Mouse (Mus musculus) embryonic facial prominence, embryonic 11.5 days (tissue): ENCODE data around the gene Cdon. TPM values are rescaled to one million over a fixed set of nuclear protein-coding genes. Genes with fewer than 3 reads are reported as not detected.

ENCODE experiments used
- ATAC-seq: fragments of 200-750 bp; cut with Nextera tagmentation; replicated peaks from 2 replicates; pipeline ENCODE4 v1.8.0; 2017; ENCODE audit warnings: low read depth; ENCODE audit not compliant: insufficient number of reproducible peaks, low FRiP score, low TSS enrichment
- DNase-seq: peaks from one replicate; pipeline ENCODE4 v3.0.0-alpha.2; 2015; ENCODE audit warnings: low spot score
- H3K27ac ChIP-seq: fragments of 300-500 bp; sonication (generic); replicated peaks from 2 replicates; pipeline ENCODE4 v1.5.1; 2014; ENCODE audit warnings: mild to moderate bottlenecking, low read depth, low read length, control low read depth
- H3K27me3 ChIP-seq: fragments of 300-500 bp; sonication (generic); 2 replicates; pipeline ENCODE4 v1.6.1; 2014; ENCODE audit warnings: mild to moderate bottlenecking, low read length, moderate library complexity, mixed read lengths; ENCODE audit not compliant: control insufficient read depth, insufficient read depth
- H3K36me3 ChIP-seq: fragments of 300-500 bp; sonication (generic); replicated peaks from 2 replicates; pipeline ENCODE4 v1.6.1; 2014; ENCODE audit warnings: low read depth, mild to moderate bottlenecking, low read length, moderate library complexity, mixed read lengths; ENCODE audit not compliant: control insufficient read depth, insufficient read depth
- H3K4me1 ChIP-seq: fragments of 300-500 bp; sonication (generic); 2 replicates; pipeline ENCODE4 v1.6.1; 2014; ENCODE audit warnings: low read length, mixed read lengths; ENCODE audit not compliant: control insufficient read depth, insufficient read depth
- H3K4me2 ChIP-seq: fragments of 300-500 bp; sonication (generic); 2 replicates; pipeline ENCODE4 v1.6.1; 2014; ENCODE audit warnings: low read depth, mild to moderate bottlenecking, control low read depth, low read length, moderate library complexity
- H3K4me3 ChIP-seq: fragments of 300-500 bp; sonication (generic); 2 replicates; pipeline ENCODE4 v1.5.1; 2014; ENCODE audit warnings: low read depth, low read length, control low read depth
- H3K9ac ChIP-seq: fragments of 300-500 bp; sonication (generic); replicated peaks from 2 replicates; pipeline ENCODE4 v1.6.1; 2014; ENCODE audit warnings: mild to moderate bottlenecking, control low read depth, low read length
- H3K9me3 ChIP-seq: fragments of 300-500 bp; sonication (generic); replicated peaks from 2 replicates; pipeline ENCODE4 v1.6.1; 2016; ENCODE audit warnings: mild to moderate bottlenecking, low read length, inconsistent platforms, mixed read lengths; ENCODE audit not compliant: control insufficient read depth
- WGBS: fragments of 180-500 bp; shearing (Covaris S2); extraction: QIAGEN DNeasy Blood & Tissue Kit; methylation state at CpG from one replicate; pipeline ENCODE4 v1.1.7; 2014; 5-methylcytosine and 5-hydroxymethylcytosine counted together
- polyA plus RNA-seq: library from polyadenylated mRNA; unstranded; fragments of >200 nt; fragmentation: Nextera tagmentation; extraction: Ambion mirVana; gene quantifications from 2 replicates; pipeline ENCODE4 v1.2.1, GENCODE M21; 2014

The Cdon gene
- polyA plus RNA-seq, 1 experiment from 2014 or later = 7.5 TPM

DNA sequence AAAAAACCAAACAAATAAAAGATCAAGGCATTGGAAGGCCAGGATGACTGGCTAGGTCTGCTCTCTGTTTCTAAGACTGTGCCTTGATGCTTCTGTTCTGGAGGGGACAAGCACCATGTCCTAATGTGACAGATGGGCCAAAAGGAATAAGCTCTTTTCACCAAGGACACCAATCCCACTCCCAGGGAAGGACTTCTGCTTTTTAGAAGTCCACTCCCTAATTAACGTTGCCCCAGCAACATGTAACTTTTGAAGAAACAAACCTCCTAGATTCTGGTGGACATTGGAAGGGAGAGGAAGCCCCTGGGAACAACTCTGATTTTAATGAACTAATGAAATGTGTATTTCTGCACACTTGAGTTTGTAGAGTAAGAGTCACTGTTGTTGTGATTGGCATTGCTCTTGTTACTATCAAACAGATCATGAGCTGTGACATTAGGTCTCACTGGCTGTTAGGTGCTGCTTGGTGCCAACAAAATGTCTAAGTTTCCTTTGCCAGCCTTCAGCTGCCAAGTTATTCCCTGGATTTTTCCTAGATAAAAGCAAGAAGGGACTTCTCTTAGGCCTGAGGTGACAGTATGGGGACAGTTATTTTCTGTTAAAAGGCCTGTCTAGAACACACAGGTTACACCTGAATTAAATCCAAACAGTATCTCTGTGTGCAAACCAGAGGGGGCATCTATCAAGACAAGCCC lies 102.0 kb downstream of the Cdon start:
- ATAC-seq (no peak), DNase-seq (no peak)
- H3K27me3 ChIP-seq = no peaks in the 10 kb centered on the region
- H3K9ac ChIP-seq = no peak overlapping the region
- H3K4me1 ChIP-seq = 0 out of 2 replicates have a peak, but pooled peaks cover 2% of the 10 kb centered on the region
- no peak overlapping the region for H3K27ac ChIP-seq
- no peak overlapping the region for H3K4me3 ChIP-seq
- H3K4me2 ChIP-seq = no peak overlapping the region
- H3K9me3 ChIP-seq = no peaks in the 10 kb centered on the region
- 77% methylated on average over 1 of the region's 1 CpGs for WGBS
- no peaks in the 10 kb centered on the region for H3K36me3 ChIP-seq

DNA sequence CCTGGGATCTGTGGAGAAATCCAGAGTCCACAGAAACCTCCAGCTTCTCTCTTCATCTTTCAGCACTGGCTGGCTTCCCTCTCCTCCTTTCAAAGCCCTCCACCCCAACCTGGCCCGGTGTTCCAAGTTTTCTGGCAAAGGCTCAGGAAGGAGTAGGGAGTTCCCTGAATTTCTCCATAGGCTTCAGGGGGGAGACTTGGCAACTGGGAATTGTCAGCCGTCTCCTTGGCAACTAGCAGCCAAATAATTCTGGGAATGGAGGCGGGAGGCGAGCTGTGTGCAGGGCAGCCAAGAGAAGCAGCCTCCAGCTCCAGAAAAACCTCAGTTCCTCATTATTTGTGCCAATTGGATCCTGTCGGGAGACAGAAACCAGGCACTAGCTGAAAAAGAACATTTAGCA lies 102.6 kb downstream of the Cdon start:
- Histone ChIP-seq H3K27me3 (no peaks in the 10 kb centered on the region), H3K9ac (no peak overlapping the region), H3K4me1 (0 out of 2 replicates have a peak, but pooled peaks cover 2% of the 10 kb centered on the region), H3K9me3 (no peaks in the 10 kb centered on the region), H3K36me3 (no peaks in the 10 kb centered on the region), H3K4me2 (no peak overlapping the region), H3K27ac (no peak overlapping the region), H3K4me3 (no peak overlapping the region)
- DNase-seq = peak; percentile 46
- 43% methylated on average over 5 of the region's 5 CpGs for WGBS
- ATAC-seq = no peak

DNA sequence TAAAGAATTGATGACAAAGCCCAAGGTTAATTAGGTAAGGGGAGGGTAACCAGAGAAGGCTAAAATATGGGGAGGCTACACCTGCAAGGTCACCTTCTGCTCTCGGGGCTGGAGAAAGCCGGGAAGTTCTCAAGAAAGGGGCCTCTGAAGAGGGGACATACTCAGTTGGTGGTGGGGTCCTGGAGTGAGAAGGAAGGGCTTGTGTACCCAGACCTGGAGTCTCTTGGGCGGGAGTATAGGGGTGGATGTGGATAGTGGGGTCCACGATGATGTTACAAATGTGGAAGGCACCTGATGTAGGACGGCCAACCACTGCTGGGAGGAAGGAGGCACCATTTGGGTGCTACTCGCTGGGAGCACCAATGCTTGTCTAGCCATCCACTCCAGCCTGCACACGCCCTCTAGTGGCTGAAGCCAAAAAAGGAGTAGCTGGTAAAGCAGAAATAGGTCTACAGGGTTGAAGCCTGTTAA lies 103.0 kb downstream of the Cdon start:
- ATAC-seq = peak; percentile 53
- 29% methylated on average over 7 of the region's 7 CpGs for WGBS
- H3K4me2 ChIP-seq = no peak overlapping the region

DNA sequence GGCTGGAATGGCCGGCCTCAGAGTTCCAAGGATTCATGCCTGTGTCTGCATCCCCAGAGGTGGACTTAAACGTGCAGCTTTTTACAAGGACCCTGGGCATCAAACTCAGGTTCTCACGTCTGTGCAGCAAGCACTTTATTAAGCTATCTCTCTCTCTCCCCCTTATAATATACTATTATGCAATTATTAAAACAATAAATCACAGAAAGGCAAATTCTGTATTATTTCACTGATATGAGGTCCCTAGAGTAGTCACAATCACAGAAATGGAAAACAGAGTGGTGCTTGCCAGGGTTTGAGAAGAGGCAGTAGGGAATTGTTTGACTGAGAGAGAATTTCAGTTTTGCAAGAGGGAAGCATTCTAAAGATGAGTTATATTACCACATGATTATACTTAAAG lies 108.2 kb downstream of the Cdon start:
- H3K27me3 ChIP-seq = no peaks in the 10 kb centered on the region
- 41% methylated on average over 3 of the region's 3 CpGs for WGBS
- ATAC-seq = no peak

More for the DNA sequence above, 103.0 kb downstream of the Cdon start:
- no peaks in the 10 kb centered on the region for H3K27me3 ChIP-seq
- no peak overlapping the region for H3K9ac ChIP-seq
- no peak overlapping the region for H3K4me3 ChIP-seq
- no peaks in the 10 kb centered on the region for H3K9me3 ChIP-seq
- no peak overlapping the region for H3K27ac ChIP-seq
- H3K4me1 ChIP-seq = peaks cover 4% of the 10 kb centered on the region; the same call in 1 of the 2 replicates
- peak; percentile 79 for DNase-seq
- no peaks in the 10 kb centered on the region for H3K36me3 ChIP-seq

DNA sequence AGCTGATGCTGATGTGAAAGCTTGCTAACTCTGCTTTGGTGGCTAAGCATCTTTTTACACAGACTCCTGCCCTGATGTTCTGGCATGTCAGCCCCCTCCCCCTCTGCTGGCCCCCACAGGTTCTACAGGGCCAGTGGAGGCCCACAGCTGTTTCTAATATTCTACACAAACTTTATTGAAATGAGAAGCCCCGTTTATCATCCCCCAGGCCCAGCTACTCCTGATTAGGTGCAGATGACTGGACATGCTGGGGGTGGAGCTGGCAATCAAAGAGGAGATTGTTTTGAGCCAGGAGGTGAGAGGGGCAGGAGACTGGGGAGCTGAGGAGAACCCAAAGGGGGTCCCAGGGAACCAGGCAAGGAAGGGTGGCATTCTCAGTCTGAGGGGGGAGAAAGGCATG lies 108.9 kb downstream of the Cdon start:
- 4% methylated on average over 1 of the region's 1 CpGs for WGBS
- Histone ChIP-seq H3K4me1 (peaks cover 4% of the 10 kb centered on the region; the same call in 1 of the 2 replicates), H3K27ac (0 out of 2 replicates have a peak overlapping the region, but pooled peaks have one; percentile 38), H3K4me3 (no peak overlapping the region), H3K27me3 (no peaks in the 10 kb centered on the region), H3K36me3 (no peaks in the 10 kb centered on the region), H3K4me2 (no peak overlapping the region; the same call in 1 of the 2 replicates), H3K9ac (no peak overlapping the region), H3K9me3 (no peaks in the 10 kb centered on the region)
- DNase-seq (peak; percentile 92), ATAC-seq (peak; percentile 76)

More for the DNA sequence above, 108.2 kb downstream of the Cdon start:
- no peak overlapping the region for H3K4me2 ChIP-seq
- peaks cover 4% of the 10 kb centered on the region; the same call in 1 of the 2 replicates for H3K4me1 ChIP-seq
- H3K36me3 ChIP-seq = no peaks in the 10 kb centered on the region
- no peak for DNase-seq
- H3K4me3 ChIP-seq = no peak overlapping the region
- H3K9ac ChIP-seq = no peak overlapping the region
- no peaks in the 10 kb centered on the region for H3K9me3 ChIP-seq
- H3K27ac ChIP-seq = 0 out of 2 replicates have a peak overlapping the region, but pooled peaks have one; percentile 38

DNA sequence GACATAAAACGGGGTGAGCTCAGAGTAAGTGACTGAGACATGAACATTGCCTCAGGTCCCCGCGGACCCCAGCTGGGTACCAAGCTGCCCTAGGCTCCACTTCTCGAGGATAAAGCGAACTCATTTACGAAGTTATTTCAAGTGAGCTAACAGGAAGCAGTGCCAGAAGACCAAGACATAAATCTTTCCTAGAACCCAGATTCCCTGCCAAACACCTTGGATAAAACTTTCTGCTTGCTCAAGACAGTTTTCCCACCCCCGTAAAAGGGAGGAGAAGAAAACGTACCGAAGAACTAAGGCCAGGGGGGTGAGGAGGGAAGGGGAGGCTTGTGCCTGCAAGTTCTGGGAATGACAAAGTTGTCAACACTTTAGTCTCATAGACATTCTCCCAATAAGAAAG lies 112.3 kb downstream of the Cdon start:
- H3K27me3 ChIP-seq = no peaks in the 10 kb centered on the region
- H3K4me2 ChIP-seq = no peak overlapping the region; the same call in 1 of the 2 replicates
- H3K9ac ChIP-seq = no peak overlapping the region
- no peaks in the 10 kb centered on the region for H3K36me3 ChIP-seq
- WGBS = 80% methylated on average over 9 of the region's 9 CpGs
- peaks cover 4% of the 10 kb centered on the region; the same call in 1 of the 2 replicates for H3K4me1 ChIP-seq
- no peak for DNase-seq
- no peak overlapping the region for H3K4me3 ChIP-seq
- no peak for ATAC-seq
- no peak overlapping the region for H3K27ac ChIP-seq
- no peaks in the 10 kb centered on the region for H3K9me3 ChIP-seq

DNA sequence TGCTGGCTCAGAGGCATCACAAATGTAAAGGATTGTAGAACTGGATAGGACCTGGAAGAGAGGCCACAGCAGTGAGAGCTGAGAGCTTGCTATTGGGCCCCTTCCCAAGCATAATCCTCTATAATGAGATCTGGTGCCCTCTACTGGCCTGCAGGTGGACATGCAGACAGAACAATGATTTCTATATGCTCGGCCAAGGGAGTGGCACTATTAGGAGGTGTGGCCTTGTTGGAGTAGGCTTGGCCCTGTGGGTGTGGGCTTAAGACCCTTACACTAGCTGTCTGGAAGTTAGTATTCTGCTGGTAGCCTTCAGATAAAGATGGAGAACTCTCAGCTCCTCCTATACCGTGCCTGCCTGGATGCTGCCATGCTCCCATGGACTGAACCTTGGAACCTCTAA lies 114.2 kb downstream of the Cdon start:
- ATAC-seq (peak; percentile 74), DNase-seq (peak; percentile 88)
- no peaks in the 10 kb centered on the region for H3K36me3 ChIP-seq
- 9% methylated on average over 2 of the region's 2 CpGs for WGBS
- no peak overlapping the region for H3K27ac ChIP-seq
- no peaks in the 10 kb centered on the region for H3K9me3 ChIP-seq
- H3K4me3 ChIP-seq = no peak overlapping the region
- H3K4me2 ChIP-seq = no peak overlapping the region
- no peak overlapping the region for H3K9ac ChIP-seq
- H3K4me1 ChIP-seq = no peaks in the 10 kb centered on the region
- no peaks in the 10 kb centered on the region for H3K27me3 ChIP-seq

DNA sequence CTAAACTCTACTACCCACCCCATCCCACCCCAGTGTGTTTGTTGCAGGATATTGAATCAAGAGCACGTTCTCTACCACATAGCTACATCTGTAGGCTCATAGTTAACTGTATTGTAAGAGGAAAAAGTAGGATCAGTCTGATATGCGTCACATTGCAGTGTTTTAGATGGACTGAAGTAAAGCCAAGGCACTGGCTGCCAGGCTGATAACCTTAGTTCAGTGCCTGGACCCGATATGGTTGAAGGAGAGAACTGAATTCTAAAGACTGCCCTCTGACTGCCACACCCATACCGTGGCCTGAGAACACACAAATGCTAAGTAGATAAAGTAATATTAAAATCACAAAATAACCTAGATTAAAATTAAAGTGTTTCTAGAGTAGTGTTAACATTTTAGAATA lies 114.9 kb downstream of the Cdon start:
- H3K4me2 ChIP-seq = no peak overlapping the region
- no peaks in the 10 kb centered on the region for H3K36me3 ChIP-seq
- H3K27me3 ChIP-seq = no peaks in the 10 kb centered on the region
- H3K4me3 ChIP-seq = no peak overlapping the region
- DNase-seq = no peak
- ATAC-seq = no peak
- H3K4me1 ChIP-seq = no peaks in the 10 kb centered on the region
- no peak overlapping the region for H3K9ac ChIP-seq
- 82% methylated on average over 4 of the region's 4 CpGs for WGBS
- no peak overlapping the region for H3K27ac ChIP-seq
- H3K9me3 ChIP-seq = no peaks in the 10 kb centered on the region
